Mouse (Mus musculus) neural tube, embryonic 12.5 days (tissue): ENCODE measurements at regions not wholly inside any gene's neighbourhood (a gene's known extent, or its start where the extent isn't known, plus 50 kb on each side); places are given as distances from the start of the nearest gene placed in this dataset.

ENCODE experiments used
- ATAC-seq: fragments of 200-750 bp; cut with Nextera tagmentation; 2 replicates; pipeline ENCODE4 v1.8.0; 2017; ENCODE audit warnings: low read depth, mild to moderate bottlenecking, moderate TSS enrichment, moderate library complexity; ENCODE audit not compliant: low FRiP score
- H3K27ac ChIP-seq: fragments of 300-500 bp; sonication (generic); 2 replicates; pipeline ENCODE4 v1.5.1; 2016
- H3K27me3 ChIP-seq: fragments of 300-500 bp; sonication (generic); replicated peaks from 2 replicates; pipeline ENCODE4 v1.6.1; 2016; ENCODE audit warnings: mild to moderate bottlenecking
- H3K36me3 ChIP-seq: fragments of 300-500 bp; sonication (generic); 2 replicates; pipeline ENCODE4 v1.6.1; 2016; ENCODE audit warnings: mild to moderate bottlenecking
- H3K4me1 ChIP-seq: fragments of 300-500 bp; sonication (generic); 2 replicates; pipeline ENCODE4 v1.6.1; 2016
- H3K4me2 ChIP-seq: fragments of 300-500 bp; sonication (generic); replicated peaks from 2 replicates; pipeline ENCODE4 v1.6.1; 2016; ENCODE audit warnings: mild to moderate bottlenecking
- H3K4me3 ChIP-seq: fragments of 300-500 bp; sonication (generic); 2 replicates; pipeline ENCODE4 v1.5.1; 2016
- H3K9ac ChIP-seq: fragments of 300-500 bp; sonication (generic); 2 replicates; pipeline ENCODE4 v1.6.1; 2016; ENCODE audit warnings: mild to moderate bottlenecking
- H3K9me3 ChIP-seq: fragments of 300-500 bp; sonication (generic); 2 replicates; pipeline ENCODE4 v1.6.1; 2016; ENCODE audit warnings: mild to moderate bottlenecking
- WGBS: fragments of 180-500 bp; shearing (Covaris S2); methylation state at CpG from one replicate; pipeline ENCODE4 v1.1.7; 2016; 5-methylcytosine and 5-hydroxymethylcytosine counted together

DNA sequence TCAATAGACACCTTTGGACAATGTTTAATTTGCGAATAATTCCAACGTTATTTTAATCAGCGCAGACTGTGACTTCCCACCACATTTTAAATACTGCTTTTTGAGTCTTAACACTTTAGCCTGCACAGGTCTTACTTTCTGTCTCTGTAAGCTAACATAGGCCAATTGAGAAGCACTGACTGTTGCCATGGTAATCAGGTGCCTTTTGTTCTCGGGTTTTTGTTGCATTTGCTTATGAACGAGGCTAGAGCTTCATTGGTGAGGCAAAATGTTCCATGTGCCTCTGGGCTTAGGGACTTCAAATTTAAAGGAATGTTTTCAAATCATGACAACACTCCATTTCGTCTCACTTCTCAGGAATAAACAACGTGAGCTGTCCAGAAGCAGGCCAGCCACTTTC, 269.7 kb downstream of the Pdcd6ip start:
- no peaks in the 10 kb centered on the region for H3K27me3 ChIP-seq
- no peak overlapping the region for H3K4me2 ChIP-seq
- 72% methylated on average over 7 of the region's 7 CpGs for whole genome bisulfite sequencing
- H3K4me3 ChIP-seq = no peak overlapping the region
- H3K36me3 ChIP-seq = no peaks in the 10 kb centered on the region
- no peak overlapping the region for H3K27ac ChIP-seq
- no peak overlapping the region for H3K9ac ChIP-seq
- no peaks in the 10 kb centered on the region for H3K4me1 ChIP-seq
- H3K9me3 ChIP-seq = no peaks in the 10 kb centered on the region
- no peak for ATAC-seq

- Histone ChIP-seq H3K9ac (no peak overlapping the region), H3K4me3 (no peak overlapping the region), H3K9me3 (no peaks in the 10 kb centered on the region), H3K27me3 (no peaks in the 10 kb centered on the region), H3K27ac (no peak overlapping the region), H3K4me2 (no peak overlapping the region), H3K36me3 (no peaks in the 10 kb centered on the region), H3K4me1 (no peaks in the 10 kb centered on the region)
- no peak for ATAC-seq
Measured at GRCm38 (mm10) chr9:113435921-113436320, 272.1 kb downstream of the Pdcd6ip start.

- 91% methylated on average over 4 of the region's 4 CpGs for WGBS
- no peak overlapping the region for H3K4me2 ChIP-seq
Measured at GRCm38 (mm10) chr9:113433424-113433823, 274.6 kb downstream of the Pdcd6ip start.

GRCm38 (mm10) chr9:113432601-113433179, 275.4 kb downstream of the Pdcd6ip start:
- whole genome bisulfite sequencing = 88% methylated on average over 9 of the region's 9 CpGs
- Histone ChIP-seq H3K4me1 (no peaks in the 10 kb centered on the region), H3K36me3 (no peaks in the 10 kb centered on the region), H3K9me3 (no peaks in the 10 kb centered on the region), H3K27ac (no peak overlapping the region), H3K9ac (no peak overlapping the region), H3K4me2 (no peak overlapping the region), H3K27me3 (no peaks in the 10 kb centered on the region), H3K4me3 (no peak overlapping the region)
- ATAC-seq = no peak

More at GRCm38 (mm10) chr9:113433424-113433823, 274.6 kb downstream of the Pdcd6ip start:
- Histone ChIP-seq H3K4me3 (no peak overlapping the region), H3K36me3 (no peaks in the 10 kb centered on the region), H3K4me1 (no peaks in the 10 kb centered on the region), H3K27ac (no peak overlapping the region), H3K27me3 (no peaks in the 10 kb centered on the region), H3K9ac (no peak overlapping the region), H3K9me3 (no peaks in the 10 kb centered on the region)
- no peak for ATAC-seq

- WGBS = 79% methylated on average over 4 of the region's 4 CpGs
- H3K9ac ChIP-seq = no peak overlapping the region
- H3K4me2 ChIP-seq = no peak overlapping the region
- H3K27ac ChIP-seq = no peak overlapping the region
- H3K4me1 ChIP-seq = no peaks in the 10 kb centered on the region
- no peak overlapping the region for H3K4me3 ChIP-seq
- ATAC-seq = no peak
- no peaks in the 10 kb centered on the region for H3K27me3 ChIP-seq
- H3K36me3 ChIP-seq = no peaks in the 10 kb centered on the region
- H3K9me3 ChIP-seq = no peaks in the 10 kb centered on the region
Measured at GRCm38 (mm10) chr9:113430411-113430810, 277.6 kb downstream of the Pdcd6ip start.

- Histone ChIP-seq H3K4me2 (no peak overlapping the region), H3K27ac (no peak overlapping the region), H3K4me1 (no peaks in the 10 kb centered on the region), H3K27me3 (no peaks in the 10 kb centered on the region), H3K4me3 (no peak overlapping the region), H3K9me3 (no peaks in the 10 kb centered on the region), H3K9ac (no peak overlapping the region), H3K36me3 (no peaks in the 10 kb centered on the region)
- ATAC-seq = no peak
- 88% methylated on average over 4 of the region's 4 CpGs for WGBS
Measured at GRCm38 (mm10) chr9:113427281-113427680, 280.8 kb downstream of the Pdcd6ip start.

DNA sequence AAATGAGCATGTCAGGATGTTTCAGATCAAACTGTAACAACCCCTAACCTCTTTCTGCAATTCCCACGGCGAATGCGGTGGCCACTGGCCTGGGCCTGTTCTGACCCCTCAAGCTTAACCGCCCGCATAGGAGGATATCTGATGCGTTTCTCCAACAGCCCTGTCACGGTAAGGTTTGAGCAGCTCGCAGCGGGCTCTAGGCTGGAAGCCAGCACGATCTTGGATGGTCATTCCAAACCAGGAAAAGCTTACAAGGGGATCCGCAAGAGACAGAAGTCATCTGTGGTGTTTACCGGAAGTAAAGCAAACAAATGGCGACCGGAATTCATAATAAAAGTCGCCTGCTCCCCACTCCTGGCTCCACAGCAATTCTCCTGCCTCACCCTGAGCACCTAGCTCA, 281.7 kb downstream of the Pdcd6ip start:
- Histone ChIP-seq H3K36me3 (no peaks in the 10 kb centered on the region), H3K4me3 (no peak overlapping the region), H3K9me3 (no peaks in the 10 kb centered on the region), H3K4me2 (no peak overlapping the region), H3K27me3 (no peaks in the 10 kb centered on the region), H3K9ac (no peak overlapping the region), H3K4me1 (no peaks in the 10 kb centered on the region), H3K27ac (no peak overlapping the region)
- ATAC-seq = no peak
- WGBS = 94% methylated on average over 15 of the region's 15 CpGs

DNA sequence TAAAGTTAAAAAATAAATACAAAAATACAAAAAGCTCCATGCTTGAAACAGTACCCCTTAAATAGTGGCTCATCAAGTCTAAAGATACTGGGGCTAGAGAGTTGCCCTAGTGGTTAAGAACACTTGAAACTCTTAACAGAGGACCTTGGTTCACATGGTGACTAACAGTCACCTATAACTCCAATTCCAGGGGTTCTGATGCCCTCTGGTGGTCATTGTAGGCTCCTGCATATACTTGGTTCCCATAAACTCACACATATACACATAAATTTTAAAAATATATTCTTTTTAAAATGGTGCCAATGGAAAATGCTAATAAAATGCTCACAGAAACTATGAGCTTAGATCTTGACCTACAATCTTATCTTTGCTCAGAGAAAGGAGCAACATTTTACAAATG, 286.4 kb downstream of the Pdcd6ip start:
- H3K9me3 ChIP-seq = no peaks in the 10 kb centered on the region
- ATAC-seq = no peak
- no peaks in the 10 kb centered on the region for H3K27me3 ChIP-seq
- H3K27ac ChIP-seq = no peak overlapping the region
- no peak overlapping the region for H3K4me2 ChIP-seq
- no peak overlapping the region for H3K9ac ChIP-seq
- no peaks in the 10 kb centered on the region for H3K4me1 ChIP-seq
- no peaks in the 10 kb centered on the region for H3K36me3 ChIP-seq
- H3K4me3 ChIP-seq = no peak overlapping the region

DNA sequence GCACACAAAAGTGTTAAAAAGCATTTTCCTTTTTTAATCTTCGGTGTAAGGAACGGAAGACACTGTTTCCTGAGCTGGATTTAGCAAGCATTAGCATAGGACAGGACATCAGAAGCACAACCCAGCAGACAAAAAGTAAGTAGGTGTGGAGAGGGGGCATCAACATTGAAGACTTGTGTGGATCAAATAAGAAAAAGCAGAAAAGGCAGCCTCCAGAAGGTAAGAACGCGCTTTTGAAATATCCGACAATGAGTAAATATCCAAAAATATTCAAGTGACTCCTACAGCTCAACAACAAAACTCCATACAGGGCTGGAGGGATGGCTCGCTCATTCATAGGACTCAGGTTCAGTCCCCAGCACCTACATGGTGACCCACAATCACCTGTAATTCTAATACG, 286.9 kb downstream of the Pdcd6ip start:
- 94% methylated on average over 7 of the region's 7 CpGs for WGBS
- no peaks in the 10 kb centered on the region for H3K36me3 ChIP-seq
- H3K27me3 ChIP-seq = no peaks in the 10 kb centered on the region
- H3K27ac ChIP-seq = no peak overlapping the region
- no peak overlapping the region for H3K4me3 ChIP-seq
- no peaks in the 10 kb centered on the region for H3K9me3 ChIP-seq
- H3K4me2 ChIP-seq = no peak overlapping the region
- H3K9ac ChIP-seq = no peak overlapping the region
- no peak for ATAC-seq
- no peaks in the 10 kb centered on the region for H3K4me1 ChIP-seq

- no peaks in the 10 kb centered on the region for H3K4me1 ChIP-seq
- 100% methylated on average over 1 of the region's 1 CpGs for WGBS
- no peak overlapping the region for H3K9ac ChIP-seq
- no peaks in the 10 kb centered on the region for H3K9me3 ChIP-seq
- no peak for ATAC-seq
- H3K27ac ChIP-seq = no peak overlapping the region
- no peak overlapping the region for H3K4me3 ChIP-seq
- no peak overlapping the region for H3K4me2 ChIP-seq
- no peaks in the 10 kb centered on the region for H3K27me3 ChIP-seq
- no peaks in the 10 kb centered on the region for H3K36me3 ChIP-seq
Measured at GRCm38 (mm10) chr9:113419801-113420200, 288.3 kb downstream of the Pdcd6ip start.

- Histone ChIP-seq H3K4me2 (no peak overlapping the region), H3K4me3 (no peak overlapping the region), H3K27ac (no peak overlapping the region), H3K9ac (no peak overlapping the region), H3K36me3 (no peaks in the 10 kb centered on the region), H3K9me3 (no peaks in the 10 kb centered on the region), H3K27me3 (no peaks in the 10 kb centered on the region), H3K4me1 (no peaks in the 10 kb centered on the region)
- no peak for ATAC-seq
- 85% methylated on average over 3 of the region's 3 CpGs for WGBS
Measured at GRCm38 (mm10) chr9:113417106-113417505, 291.0 kb downstream of the Pdcd6ip start.

DNA sequence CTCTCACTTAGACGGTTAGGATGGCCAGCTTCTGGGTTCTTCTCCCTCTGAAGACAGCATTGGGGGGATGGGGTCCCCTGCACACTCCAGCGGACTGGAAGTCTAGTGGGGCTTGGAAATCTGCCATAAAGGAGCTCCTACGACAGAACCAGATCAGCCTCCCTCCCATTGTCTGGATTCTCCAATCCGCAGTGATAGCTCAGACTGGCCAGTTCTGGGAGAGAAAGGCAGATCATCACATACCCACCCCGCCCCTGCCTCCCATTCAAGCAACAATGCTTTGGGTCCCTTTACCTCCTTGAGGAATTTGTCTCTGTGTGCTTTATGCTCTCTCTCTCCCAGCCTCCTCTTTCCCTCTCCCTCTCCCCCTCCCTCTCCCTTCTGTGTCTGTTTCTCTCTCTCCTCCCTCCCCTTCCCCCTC, 292.5 kb downstream of the Pdcd6ip start:
- H3K9me3 ChIP-seq = no peaks in the 10 kb centered on the region

GRCm38 (mm10) chr9:113414690-113415089, 293.4 kb downstream of the Pdcd6ip start:
- H3K27ac ChIP-seq = no peak overlapping the region
- no peaks in the 10 kb centered on the region for H3K4me1 ChIP-seq
- WGBS = 69% methylated on average over 1 of the region's 1 CpGs
- H3K4me3 ChIP-seq = no peak overlapping the region
- ATAC-seq = no peak
- no peaks in the 10 kb centered on the region for H3K9me3 ChIP-seq
- no peak overlapping the region for H3K9ac ChIP-seq
- no peaks in the 10 kb centered on the region for H3K27me3 ChIP-seq
- H3K36me3 ChIP-seq = no peaks in the 10 kb centered on the region
- no peak overlapping the region for H3K4me2 ChIP-seq

More for the DNA sequence above, 292.5 kb downstream of the Pdcd6ip start:
- no peak overlapping the region for H3K4me3 ChIP-seq
- no peaks in the 10 kb centered on the region for H3K36me3 ChIP-seq
- H3K4me2 ChIP-seq = no peak overlapping the region
- H3K27ac ChIP-seq = no peak overlapping the region
- H3K4me1 ChIP-seq = no peaks in the 10 kb centered on the region
- 0 out of 2 replicates have a peak, but pooled peaks have one; percentile 17 for ATAC-seq
- H3K27me3 ChIP-seq = no peaks in the 10 kb centered on the region
- no peak overlapping the region for H3K9ac ChIP-seq
- 21% methylated on average over 5 of the region's 5 CpGs for WGBS
